Mouse (Mus musculus) stomach, postnatal 0 days (tissue): ENCODE measurements around the gene Nme3.

Source experiments
- CTCF ChIP-seq: IDR thresholded peaks from 2 replicates; pipeline ENCODE4 v1.5.1; 2016; ENCODE audit warnings: antibody characterized with exemption, low read depth, mild to moderate bottlenecking, moderate library complexity
- EP300 ChIP-seq: optimal IDR thresholded peaks from 2 replicates; pipeline ENCODE3; 2016; ENCODE audit warnings: antibody characterized with exemption

- TF ChIP-seq CTCF (no peak), EP300 (no peak)
Measured at GRCm38 (mm10) chr17:24943036-24943435, 46.7 kb downstream of the Nme3 start.
